Mouse (Mus musculus): Measurements from ENCODE around the gene Ppp1r3e. TPM values are rescaled to one million over a fixed set of nuclear protein-coding genes. Genes with fewer than 3 reads are reported as not detected.

Gene Ppp1r3e
- polyA plus RNA-seq, 1 experiment from 2014 or later = 1.1 TPM

GRCm38 (mm10) chr14:54843461-54843860 is 33.9 kb downstream of the Ppp1r3e start:
- Histone ChIP-seq H3K4me3 (no peak overlapping the region), H3K9ac (no peak overlapping the region), H3K27me3 (replicated peaks) (no peaks in the 10 kb centered on the region), H3K4me2 (replicated peaks) (no peak overlapping the region), H3K36me3 (no peaks in the 10 kb centered on the region), H3K27ac (no peak overlapping the region), H3K9me3 (no peaks in the 10 kb centered on the region), H3K4me1 (no peaks in the 10 kb centered on the region)
- 5% methylated on average over 4 of the region's 4 CpGs for WGBS
- ATAC-seq (ENCODE audit: low FRiP score, low read depth) = no peak

- H3K27me3 ChIP-seq (replicated peaks) = no peaks in the 10 kb centered on the region
- H3K4me1 ChIP-seq = no peaks in the 10 kb centered on the region
- no peak overlapping the region for H3K9ac ChIP-seq
- no peak overlapping the region for H3K4me2 ChIP-seq (replicated peaks)
- H3K36me3 ChIP-seq = no peaks in the 10 kb centered on the region
- H3K9me3 ChIP-seq = no peaks in the 10 kb centered on the region
- H3K4me3 ChIP-seq = no peak overlapping the region
- H3K27ac ChIP-seq = no peak overlapping the region
- ATAC-seq (ENCODE audit: low FRiP score, low read depth) = no peak
- WGBS = 79% methylated on average over 1 of the region's 1 CpGs
Measured at GRCm38 (mm10) chr14:54823716-54824115, 53.6 kb downstream of the Ppp1r3e start.

Other genes starting within 250 kb of the Ppp1r3e start
- not detected in 2 replicates for gene Gm17606, start 236.6 kb downstream of the Ppp1r3e start, polyA plus RNA-seq (2016; fragmentation: Nextera tagmentation; extraction: Ambion mirVana)
- 9.5 and 10.0 TPM in 2 replicates for gene Cdh24, start 236.2 kb downstream of the Ppp1r3e start, polyA plus RNA-seq (2016; fragmentation: Nextera tagmentation; extraction: Ambion mirVana)
- 92.0 and 93.3 TPM in 2 replicates for gene 1700123O20Rik, start 191.3 kb downstream of the Ppp1r3e start, polyA plus RNA-seq (2016; fragmentation: Nextera tagmentation; extraction: Ambion mirVana)
- gene Acin1, start 190.6 kb downstream of the Ppp1r3e start, polyA plus RNA-seq (2016; fragmentation: Nextera tagmentation; extraction: Ambion mirVana) = 140 and 167 TPM in 2 replicates
- 0.10 and 0.17 TPM in 2 replicates for gene Gm29776, start 178.7 kb downstream of the Ppp1r3e start, polyA plus RNA-seq (2016; fragmentation: Nextera tagmentation; extraction: Ambion mirVana)
- 0.15 TPM in 1 of 2 replicates, not detected in the other for gene Cebpe, start 165.4 kb downstream of the Ppp1r3e start, polyA plus RNA-seq (2016; fragmentation: Nextera tagmentation; extraction: Ambion mirVana)
- 3.1 and 3.7 TPM in 2 replicates for gene Slc7a8, start 95.6 kb downstream of the Ppp1r3e start, polyA plus RNA-seq (2016; fragmentation: Nextera tagmentation; extraction: Ambion mirVana)
- not detected in 2 replicates for gene Rnf212b, start 63.4 kb downstream of the Ppp1r3e start, polyA plus RNA-seq (2016; fragmentation: Nextera tagmentation; extraction: Ambion mirVana)
- gene Homez, start 6.6 kb downstream of the Ppp1r3e start, polyA plus RNA-seq (2016; fragmentation: Nextera tagmentation; extraction: Ambion mirVana) = 15.7 and 16.6 TPM in 2 replicates
- 3.8 and 4.1 TPM in 2 replicates for gene Bcl2l2, start 5.8 kb upstream of the Ppp1r3e start, polyA plus RNA-seq (2016; fragmentation: Nextera tagmentation; extraction: Ambion mirVana)
- gene Gm20521, start 5.9 kb upstream of the Ppp1r3e start, polyA plus RNA-seq (2016; fragmentation: Nextera tagmentation; extraction: Ambion mirVana) = not detected in 2 replicates
- 214 and 236 TPM in 2 replicates for gene Pabpn1, start 14.9 kb upstream of the Ppp1r3e start, polyA plus RNA-seq (2016; fragmentation: Nextera tagmentation; extraction: Ambion mirVana)
- 126 and 131 TPM in 2 replicates for gene Slc22a17, start 35.6 kb upstream of the Ppp1r3e start, polyA plus RNA-seq (2016; fragmentation: Nextera tagmentation; extraction: Ambion mirVana)
- 29.1 and 31.2 TPM in 2 replicates for gene Efs, start 48.6 kb upstream of the Ppp1r3e start, polyA plus RNA-seq (2016; fragmentation: Nextera tagmentation; extraction: Ambion mirVana)
- gene Il25, start 55.1 kb upstream of the Ppp1r3e start, polyA plus RNA-seq (2016; fragmentation: Nextera tagmentation; extraction: Ambion mirVana) = 0.19 and 0.48 TPM in 2 replicates
- gene Cmtm5, start 58.7 kb upstream of the Ppp1r3e start, polyA plus RNA-seq (2016; fragmentation: Nextera tagmentation; extraction: Ambion mirVana) = 6.7 and 7.2 TPM in 2 replicates
- 2.9 and 3.8 TPM in 2 replicates for gene Myh6, start 89.4 kb upstream of the Ppp1r3e start, polyA plus RNA-seq (2016; fragmentation: Nextera tagmentation; extraction: Ambion mirVana)
- gene Gm17428, start 99.4 kb upstream of the Ppp1r3e start, polyA plus RNA-seq (2016; fragmentation: Nextera tagmentation; extraction: Ambion mirVana) = not detected in 2 replicates
- gene Myh7, start 117.1 kb upstream of the Ppp1r3e start, polyA plus RNA-seq (2016; fragmentation: Nextera tagmentation; extraction: Ambion mirVana) = 7.0 and 11.3 TPM in 2 replicates
- 64.1 and 69.1 TPM in 2 replicates for gene Ngdn, start 137.9 kb upstream of the Ppp1r3e start, polyA plus RNA-seq (2016; fragmentation: Nextera tagmentation; extraction: Ambion mirVana)
- gene Zfhx2, start 214.8 kb upstream of the Ppp1r3e start, polyA plus RNA-seq (2016; fragmentation: Nextera tagmentation; extraction: Ambion mirVana) = 29.4 and 34.4 TPM in 2 replicates
- gene Thtpa, start 217.2 kb upstream of the Ppp1r3e start, polyA plus RNA-seq (2016; fragmentation: Nextera tagmentation; extraction: Ambion mirVana) = 25.7 and 26.5 TPM in 2 replicates
- gene Ap1g2, start 229.0 kb upstream of the Ppp1r3e start, polyA plus RNA-seq (2016; fragmentation: Nextera tagmentation; extraction: Ambion mirVana) = 7.6 and 12.0 TPM in 2 replicates
- 12.3 and 13.8 TPM in 2 replicates for gene Jph4, start 239.4 kb upstream of the Ppp1r3e start, polyA plus RNA-seq (2016; fragmentation: Nextera tagmentation; extraction: Ambion mirVana)

All from neural tube, embryonic 12.5 days (tissue).